Mouse (Mus musculus) 3T3-L1 (cell line): ENCODE measurements around the gene Mpeg1.

Source experiments
- DNase-seq: peaks from one replicate; pipeline ENCODE4 v3.0.0-alpha.2; 2015; ENCODE audit warnings: low read depth, low spot score

Gene Mpeg1

GRCm38 (mm10) chr19:12464674-12465073 is 4.1 kb downstream of the Mpeg1 start:
- DNase-seq, result peak; percentile 54

- no peak for DNase-seq
Observed at GRCm38 (mm10) chr19:12465530-12466144, 5.1 kb downstream of the Mpeg1 start.

GRCm38 (mm10) chr19:12466204-12466603 is 5.6 kb downstream of the Mpeg1 start:
- DNase-seq, result peak; percentile 88

GRCm38 (mm10) chr19:12467436-12467835 is 6.9 kb downstream of the Mpeg1 start:
- DNase-seq, result peak; percentile 79

GRCm38 (mm10) chr19:12471866-12472265 is 11.3 kb downstream of the Mpeg1 start:
- peak; percentile 55 for DNase-seq

- DNase-seq, result no peak
Observed at GRCm38 (mm10) chr19:12472381-12472976, 11.9 kb downstream of the Mpeg1 start.

- DNase-seq, result peak; percentile 87
Observed at GRCm38 (mm10) chr19:12473201-12473641, 12.6 kb downstream of the Mpeg1 start.

- peak; percentile 75 for DNase-seq
Observed at GRCm38 (mm10) chr19:12473951-12474350, 13.4 kb downstream of the Mpeg1 start.

- peak; percentile 99 for DNase-seq
Observed at GRCm38 (mm10) chr19:12475380-12476250, 15.0 kb downstream of the Mpeg1 start.

GRCm38 (mm10) chr19:12476721-12477270 is 16.2 kb downstream of the Mpeg1 start:
- DNase-seq, result no peak

- DNase-seq, result peak; percentile 62
Observed at GRCm38 (mm10) chr19:12478369-12478768, 17.8 kb downstream of the Mpeg1 start.

- no peak for DNase-seq
Observed at GRCm38 (mm10) chr19:12483782-12484181, 23.2 kb downstream of the Mpeg1 start.

- no peak for DNase-seq
Observed at GRCm38 (mm10) chr19:12484210-12484609, 23.6 kb downstream of the Mpeg1 start.

GRCm38 (mm10) chr19:12485223-12485622 is 24.6 kb downstream of the Mpeg1 start:
- no peak for DNase-seq

GRCm38 (mm10) chr19:12485631-12486030 is 25.1 kb downstream of the Mpeg1 start:
- DNase-seq, result no peak

GRCm38 (mm10) chr19:12486875-12487274 is 26.3 kb downstream of the Mpeg1 start:
- DNase-seq, result peak; percentile 60

GRCm38 (mm10) chr19:12487511-12488204 is 27.1 kb downstream of the Mpeg1 start:
- no peak for DNase-seq

- no peak for DNase-seq
Observed at GRCm38 (mm10) chr19:12488205-12488966, 27.8 kb downstream of the Mpeg1 start.

GRCm38 (mm10) chr19:12488969-12489674 is 28.5 kb downstream of the Mpeg1 start:
- DNase-seq, result no peak
